Mouse (Mus musculus): ENCODE results near the gene Gm49358. TPM values are rescaled to one million over a fixed set of nuclear protein-coding genes. Genes with fewer than 3 reads are reported as not detected.

The Gm49358 gene
- polyA plus RNA-seq, 1 experiment from 2014 or later, result not detected

Other genes with a start within 250 kb of the Gm49358 start
- 363 and 418 TPM in 2 replicates for gene Hsp90b1, start 58.5 kb upstream of the Gm49358 start, polyA plus RNA-seq (2015; fragmentation: Nextera tagmentation; extraction: Ambion mirVana)
- 2.4 and 2.8 TPM in 2 replicates for gene Ttc41, start 58.2 kb upstream of the Gm49358 start, polyA plus RNA-seq (2015; fragmentation: Nextera tagmentation; extraction: Ambion mirVana)
- 7.3 and 7.7 TPM in 2 replicates for gene Nt5dc3, start 15.0 kb downstream of the Gm49358 start, polyA plus RNA-seq (2015; fragmentation: Nextera tagmentation; extraction: Ambion mirVana)
- gene Stab2, start 244.1 kb downstream of the Gm49358 start, polyA plus RNA-seq (2015; fragmentation: Nextera tagmentation; extraction: Ambion mirVana), result 0.17 and 0.24 TPM in 2 replicates